Mouse (Mus musculus) kidney, adult 11 months (tissue): Measurements from ENCODE around the gene Klhdc4.

Experiments used
- DNase-seq: peaks from one replicate; pipeline ENCODE4 v3.0.0; 2022

The Klhdc4 gene

DNA sequence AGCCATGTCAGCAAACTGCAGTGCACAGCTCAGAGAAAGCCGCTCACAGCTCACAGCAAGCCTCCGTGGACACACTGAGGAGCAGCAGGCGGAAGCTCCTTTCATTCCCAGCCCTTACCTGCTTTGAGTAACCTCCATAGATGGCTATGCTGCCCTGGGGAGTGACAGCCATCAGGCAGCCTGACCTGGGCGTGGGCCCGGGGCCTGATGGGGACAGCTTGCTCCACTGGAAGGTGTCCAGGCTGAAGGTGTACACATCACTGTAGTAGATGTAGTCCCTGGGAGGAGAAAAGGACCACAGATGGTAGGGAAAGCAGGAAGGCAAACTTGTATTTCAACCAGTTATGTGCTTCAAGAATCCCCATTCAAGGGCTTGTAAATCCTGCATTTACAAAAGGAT, 24.5 kb downstream of the Klhdc4 start:
- no peak for DNase-seq

DNA sequence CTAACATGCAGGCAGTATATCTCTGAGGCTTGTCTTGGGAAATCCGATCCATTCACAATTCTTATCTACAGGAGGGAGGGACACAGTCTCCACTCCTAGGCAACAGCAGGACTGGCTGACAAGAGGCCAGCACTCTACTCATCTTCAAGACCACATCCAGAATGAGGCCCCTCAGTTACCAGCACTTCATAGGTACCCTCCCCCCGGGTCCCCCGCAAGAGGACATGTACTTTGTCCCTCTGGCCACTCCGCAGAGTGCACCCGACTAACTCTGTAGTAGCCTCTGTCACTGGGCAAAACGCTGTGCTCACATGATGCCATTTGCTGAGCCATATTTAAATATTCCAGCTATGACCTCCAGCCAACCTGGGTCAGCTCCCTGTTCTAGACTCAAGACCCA, 31.0 kb downstream of the Klhdc4 start:
- no peak for DNase-seq

DNA sequence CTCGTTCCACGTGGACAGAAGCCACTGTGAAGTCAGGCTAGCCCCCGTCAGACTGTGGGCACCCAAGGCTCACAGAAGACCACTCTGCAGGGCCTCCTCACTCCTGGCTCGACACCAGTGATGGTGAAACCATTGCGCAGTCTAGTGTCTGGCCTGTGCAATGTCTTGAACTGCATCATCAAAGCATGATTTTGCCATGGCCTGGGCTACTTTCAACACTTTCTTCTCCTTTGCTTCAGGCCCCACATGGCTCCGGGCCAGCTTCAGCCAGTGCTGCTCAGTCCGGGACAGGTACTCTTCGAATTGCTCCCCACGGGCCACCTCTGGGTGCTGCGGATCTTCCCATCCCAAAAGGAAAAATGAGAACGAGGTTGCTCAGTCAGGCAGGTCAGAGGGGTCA, 33.0 kb downstream of the Klhdc4 start:
- DNase-seq = no peak

DNA sequence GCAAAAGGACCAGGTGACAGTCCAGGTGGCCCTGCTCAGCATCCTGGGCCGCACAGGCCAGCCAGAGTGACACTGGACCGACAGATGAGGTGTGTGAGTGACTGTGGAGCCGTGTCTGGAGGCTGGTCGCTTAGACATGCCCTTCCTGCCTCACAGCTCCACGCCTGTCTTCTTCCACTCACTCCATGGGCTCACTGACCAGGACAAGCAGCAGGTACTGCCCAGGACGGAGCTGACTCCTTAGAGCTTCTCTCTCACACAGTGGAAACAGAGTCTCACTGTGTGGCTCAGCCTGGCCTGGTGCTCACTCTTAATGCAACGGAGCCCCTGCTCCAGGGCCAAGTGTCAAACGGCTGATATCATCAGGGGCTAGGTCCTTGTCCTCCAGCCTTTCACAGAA, 33.9 kb downstream of the Klhdc4 start:
- no peak for DNase-seq

DNA sequence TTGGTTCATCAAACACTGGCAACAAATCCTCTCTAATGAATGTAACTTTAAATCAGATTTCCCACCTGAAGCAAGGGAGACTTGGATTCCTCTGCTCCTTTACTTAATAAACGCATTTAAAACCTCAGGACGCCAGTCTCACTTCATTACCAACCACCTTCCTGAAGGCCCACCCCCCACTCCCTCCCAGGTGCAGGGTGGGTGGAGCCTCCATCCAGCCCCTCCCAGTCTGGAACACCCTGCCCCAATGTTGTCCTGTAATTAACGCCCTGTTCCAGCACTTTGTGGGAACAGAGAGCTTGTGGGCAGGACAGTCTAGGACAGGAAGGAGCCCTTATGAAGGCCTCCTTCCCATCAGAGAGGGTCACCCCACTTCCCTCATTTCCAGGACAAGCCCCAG, 35.2 kb downstream of the Klhdc4 start:
- no peak for DNase-seq

DNA sequence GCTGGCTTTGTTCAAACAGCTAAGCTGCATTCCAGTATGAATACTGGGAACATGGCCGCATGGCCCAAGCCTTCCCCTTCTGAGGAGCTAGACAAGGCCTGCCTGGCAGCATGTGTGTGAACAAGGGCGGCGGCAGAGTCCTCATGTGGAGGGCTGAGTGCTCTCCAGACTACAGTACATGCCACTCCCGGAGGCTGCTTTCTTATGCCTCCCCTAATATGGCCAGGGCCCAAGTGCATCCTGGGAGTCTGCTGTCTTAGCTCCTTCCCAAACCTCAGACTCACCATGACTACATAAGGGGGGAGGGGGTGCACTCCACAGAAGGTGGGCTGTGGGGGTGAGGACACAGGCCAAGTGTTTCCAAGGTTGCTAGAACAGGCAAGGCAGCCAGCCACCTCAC, 36.7 kb downstream of the Klhdc4 start:
- DNase-seq = no peak

DNA sequence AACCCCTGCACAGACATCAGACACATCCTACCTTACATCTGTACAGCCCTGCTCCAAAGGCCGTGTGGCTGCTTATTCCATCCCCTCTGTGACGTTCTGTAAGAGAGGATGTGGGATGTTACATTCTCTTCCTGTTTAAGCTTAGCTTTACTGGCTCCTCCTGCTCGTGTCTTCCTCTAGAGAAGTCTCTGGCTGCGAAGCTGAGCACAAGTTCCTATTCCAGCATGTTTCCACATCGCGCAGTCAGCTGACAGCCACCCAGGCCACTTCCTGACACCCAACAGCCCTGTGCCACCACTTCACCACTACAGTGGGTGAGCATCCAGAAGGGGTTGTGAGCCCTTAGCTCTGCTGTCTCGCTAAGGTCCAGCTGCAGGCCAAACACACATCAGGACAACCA, 37.2 kb downstream of the Klhdc4 start:
- DNase-seq = no peak

DNA sequence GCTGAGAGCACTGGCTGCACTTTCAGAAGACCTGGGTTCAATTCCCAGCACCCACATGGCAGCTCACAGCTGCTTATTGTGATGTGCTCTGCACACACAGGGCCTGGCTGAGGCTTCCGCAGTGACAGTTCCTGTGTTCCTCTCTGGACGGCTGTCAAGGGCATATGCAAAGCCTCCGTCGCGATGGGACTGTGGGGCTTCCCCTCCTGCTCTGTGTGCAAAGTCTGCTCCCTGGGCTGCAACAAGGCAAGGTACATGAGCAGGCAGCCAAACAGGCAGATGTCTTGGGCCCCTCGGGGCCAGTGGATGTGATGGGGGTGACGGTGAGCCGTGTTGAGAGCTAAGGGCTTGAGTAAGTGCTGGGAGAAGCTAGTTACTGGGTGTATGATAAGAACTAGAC, 40.6 kb downstream of the Klhdc4 start:
- DNase-seq = no peak

DNA sequence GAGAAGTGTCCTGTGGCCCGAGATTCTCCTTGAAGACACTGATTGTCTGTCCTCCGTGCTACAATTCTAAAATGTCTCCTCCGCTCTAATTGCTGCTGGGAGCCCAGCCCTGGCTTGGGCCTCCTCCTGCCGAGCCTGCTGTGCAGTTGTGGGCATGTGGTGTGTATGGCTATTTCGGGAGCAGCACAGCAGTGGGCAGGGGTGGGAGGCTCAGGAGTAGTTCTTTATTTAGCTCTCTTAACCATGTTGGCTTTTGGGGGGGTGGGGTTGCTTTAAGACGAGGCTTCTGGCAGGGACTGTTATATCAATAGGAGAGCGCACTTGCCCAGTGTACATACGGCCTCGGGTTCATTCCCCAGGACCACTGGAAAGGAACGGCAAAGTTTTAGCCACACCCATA, 42.8 kb downstream of the Klhdc4 start:
- no peak for DNase-seq

DNA sequence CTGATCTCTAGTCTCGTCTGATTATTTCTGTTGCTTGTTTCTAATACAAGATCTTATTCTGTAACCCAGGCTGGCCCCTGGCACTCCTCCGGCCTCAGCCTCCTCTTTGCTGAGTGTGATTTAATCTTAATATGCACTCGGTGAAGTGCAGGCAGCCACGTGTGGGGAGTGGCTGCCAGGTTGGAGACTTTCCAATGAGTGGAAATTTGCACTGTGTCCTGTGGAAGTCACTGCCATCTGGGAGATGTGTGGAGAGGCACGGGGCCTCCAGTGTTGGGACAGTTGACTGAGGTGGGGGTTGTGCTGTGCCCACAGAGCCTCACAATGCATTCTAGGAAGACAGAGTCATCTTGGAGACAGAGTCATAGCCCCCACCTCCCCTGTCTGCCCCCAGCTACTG, 46.9 kb downstream of the Klhdc4 start:
- DNase-seq = no peak

DNA sequence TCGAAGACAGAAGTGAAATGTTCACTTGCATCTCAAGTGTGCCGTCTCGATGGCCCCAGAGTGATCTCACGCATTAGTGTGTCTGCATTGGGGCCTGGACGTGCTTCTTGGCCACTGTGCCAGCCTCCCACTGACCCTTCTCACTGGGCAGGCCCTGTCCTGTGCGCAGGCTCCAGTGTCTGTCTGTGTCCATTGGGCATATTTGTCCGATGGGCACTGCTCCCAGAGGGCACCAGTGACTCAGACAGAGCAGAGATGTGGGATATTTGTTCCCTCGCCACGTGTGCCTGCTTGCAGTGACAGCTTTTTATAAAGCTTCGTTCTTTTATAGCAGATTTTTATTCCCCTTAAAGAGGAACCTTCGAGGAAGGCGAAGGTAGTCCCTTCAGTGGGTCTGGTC, 55.5 kb downstream of the Klhdc4 start:
- DNase-seq = no peak

DNA sequence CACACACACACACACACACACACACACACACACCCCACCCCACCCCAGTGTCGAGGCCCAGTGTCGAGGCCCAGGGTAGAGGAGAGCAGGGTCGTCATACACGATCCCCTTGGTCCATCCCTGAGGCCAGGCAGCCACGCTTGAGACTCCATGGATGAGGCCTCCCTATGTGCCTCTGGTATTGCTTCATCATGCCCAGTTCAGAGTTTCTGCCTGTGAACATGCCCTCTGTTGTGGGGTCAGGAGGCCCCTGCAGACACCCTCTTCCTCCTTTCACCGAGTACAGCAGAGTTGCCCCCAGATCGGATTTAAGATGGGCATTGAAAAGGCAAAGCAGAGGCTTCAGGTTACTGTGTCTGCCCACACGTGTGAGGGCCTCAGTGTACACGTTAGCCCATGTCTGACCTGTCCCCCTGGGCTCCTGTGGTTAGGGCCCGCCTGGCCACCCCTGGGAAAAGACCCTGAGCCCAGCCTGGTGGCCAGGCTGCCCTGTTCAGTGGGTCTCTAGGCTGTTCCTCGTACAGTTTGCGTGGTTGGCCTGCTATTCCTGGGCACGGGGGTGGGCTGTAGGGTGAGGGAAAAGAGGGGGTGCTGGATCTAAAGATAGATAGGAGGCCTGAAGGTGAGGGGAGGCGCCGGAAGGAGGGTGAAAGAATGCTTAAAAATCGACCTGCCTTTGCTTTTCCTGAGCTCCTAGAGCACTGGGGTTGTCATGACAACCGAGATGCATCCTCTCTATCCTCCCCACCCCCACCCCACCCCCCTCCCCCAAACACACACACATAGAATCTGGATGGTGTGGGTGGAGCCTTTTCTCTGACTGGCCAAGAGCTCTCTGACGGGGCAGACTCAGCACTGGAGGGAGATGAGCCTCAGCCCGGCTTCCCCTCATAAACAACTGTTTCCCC, 58.3 kb downstream of the Klhdc4 start:
- no peak for DNase-seq

DNA sequence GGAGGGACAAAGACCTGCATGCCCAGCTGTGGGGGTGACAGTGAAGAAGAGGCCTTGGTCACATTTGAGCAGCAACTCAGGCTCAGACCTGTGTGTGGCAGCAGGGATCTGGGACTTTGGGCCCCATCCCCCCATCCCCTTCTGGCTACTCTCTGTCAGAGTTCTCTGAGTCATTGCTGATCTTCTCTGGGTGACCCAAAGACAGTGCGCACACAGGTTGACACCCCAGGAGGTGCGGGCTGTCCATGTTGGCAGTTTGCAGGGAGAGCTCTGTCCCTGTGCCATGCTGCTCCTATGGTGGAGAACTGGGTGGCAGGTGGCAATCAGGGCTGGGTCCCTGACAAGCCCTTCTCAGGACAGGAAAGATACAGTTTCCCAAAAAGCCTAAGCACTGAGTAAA, 59.7 kb downstream of the Klhdc4 start:
- no peak for DNase-seq

DNA sequence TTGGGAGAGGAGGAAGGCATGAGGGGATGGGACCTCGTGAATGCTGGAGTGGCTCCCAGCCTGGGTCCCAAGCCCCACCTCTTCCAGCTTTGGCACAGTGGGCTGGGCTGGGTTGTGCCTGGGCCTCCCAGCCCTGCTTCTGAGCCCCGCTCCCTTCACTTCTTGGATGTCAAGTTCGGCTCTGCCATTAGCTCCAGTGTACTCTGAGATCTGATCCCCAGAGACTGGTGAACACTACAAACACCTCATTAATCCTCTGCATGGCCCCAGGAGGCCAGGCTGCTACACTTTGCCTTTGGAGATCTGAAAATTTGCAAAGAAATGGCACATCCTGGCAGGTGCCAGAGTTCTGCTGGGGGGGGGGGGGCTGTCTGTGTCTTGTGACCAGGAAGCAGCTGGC, 60.3 kb downstream of the Klhdc4 start:
- DNase-seq = no peak

DNA sequence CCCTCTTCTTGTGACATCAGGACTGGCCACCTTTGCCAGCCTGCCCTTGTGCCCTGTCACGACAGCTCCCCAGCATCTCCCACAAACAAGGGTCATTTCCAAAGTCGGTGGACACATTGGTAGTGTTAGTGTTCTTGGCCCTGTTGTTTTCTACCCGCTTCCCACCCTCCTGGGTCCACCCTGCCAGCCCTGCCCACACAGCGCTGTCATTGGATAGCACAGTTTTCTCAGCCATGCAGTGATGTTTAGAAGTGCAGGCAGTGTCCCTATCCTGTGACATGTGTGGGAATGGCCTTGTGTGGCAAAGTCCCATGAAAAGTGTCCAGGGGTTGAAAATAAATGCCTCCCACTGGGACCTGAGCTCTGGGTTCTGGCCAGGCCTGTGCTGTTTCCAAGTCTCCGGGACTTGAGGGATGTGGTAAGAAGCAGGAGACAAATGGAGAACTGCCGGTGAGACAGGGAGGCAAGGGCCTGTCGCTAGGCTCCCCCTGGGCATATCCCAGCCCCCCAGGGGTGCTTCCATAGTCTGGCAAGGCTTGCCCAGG, 63.7 kb downstream of the Klhdc4 start:
- no peak for DNase-seq

DNA sequence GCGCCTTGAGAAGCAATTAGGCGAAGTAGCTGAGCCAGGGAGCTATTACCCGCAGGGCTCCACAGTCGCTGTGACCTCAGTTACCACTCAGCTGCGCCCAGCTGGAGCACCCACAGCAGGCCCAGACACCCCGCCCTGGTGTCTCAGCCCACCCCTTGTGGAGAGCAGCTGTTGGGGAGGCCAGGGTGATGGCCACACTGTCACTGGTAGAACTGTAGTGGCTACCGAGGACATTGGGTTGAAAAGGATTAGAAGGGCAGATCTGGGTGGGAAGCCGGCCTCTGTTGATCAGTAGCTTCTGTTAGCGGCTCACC, 65.7 kb downstream of the Klhdc4 start:
- DNase-seq = no peak

DNA sequence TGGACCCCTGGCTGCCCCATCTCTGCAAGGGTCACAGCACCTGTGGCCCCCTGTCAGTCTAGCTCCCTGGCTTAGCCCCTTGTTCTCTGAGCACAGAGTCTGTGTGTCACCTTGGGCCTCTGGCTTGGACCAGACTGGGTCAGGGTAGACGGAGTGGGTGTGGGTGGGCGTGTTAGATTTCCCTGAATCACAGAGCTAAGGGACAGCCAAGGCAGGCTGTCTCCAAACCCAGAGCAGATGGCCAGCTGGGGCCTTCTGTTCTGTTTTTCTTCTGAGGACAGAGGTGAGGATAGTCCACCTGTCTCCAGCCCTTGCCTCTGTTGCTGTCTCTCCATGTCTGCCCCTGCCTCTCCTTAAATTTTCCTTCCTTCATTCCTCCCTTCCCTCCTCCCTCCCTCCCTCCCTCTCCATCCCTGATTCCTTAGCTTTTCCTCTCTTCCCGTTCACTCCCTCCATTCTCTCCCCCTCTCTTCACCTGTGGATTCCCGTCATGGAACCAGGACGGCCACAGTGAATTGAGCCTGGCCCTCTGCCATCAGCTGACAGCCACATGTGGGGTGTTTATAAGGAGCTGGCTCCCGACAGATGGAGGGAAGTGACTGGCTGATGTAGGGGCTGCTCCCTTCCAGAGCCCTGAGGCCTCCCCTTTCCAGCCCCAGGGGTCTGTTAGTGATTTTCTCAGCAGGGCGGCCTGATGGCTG, 66.2 kb downstream of the Klhdc4 start:
- DNase-seq = no peak

DNA sequence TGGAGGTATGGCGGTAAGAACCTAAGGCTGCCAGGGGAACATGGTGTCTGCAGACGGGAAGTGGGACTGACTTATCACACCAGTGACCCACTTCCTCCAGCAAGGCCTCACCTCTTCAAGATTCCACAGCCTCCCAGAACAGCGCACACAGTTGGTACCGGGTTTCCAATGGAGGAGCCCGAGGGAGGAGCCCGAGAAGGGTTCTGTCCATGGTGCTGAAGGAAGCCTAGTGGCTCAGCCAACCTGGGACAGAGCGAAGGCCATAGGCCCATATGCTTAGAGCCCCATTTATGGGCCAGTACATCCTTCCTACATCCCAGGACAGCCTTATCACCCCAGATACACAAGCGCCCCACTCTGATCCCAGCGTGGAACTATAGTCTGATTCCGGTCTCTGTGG, 67.9 kb downstream of the Klhdc4 start:
- DNase-seq = no peak

DNA sequence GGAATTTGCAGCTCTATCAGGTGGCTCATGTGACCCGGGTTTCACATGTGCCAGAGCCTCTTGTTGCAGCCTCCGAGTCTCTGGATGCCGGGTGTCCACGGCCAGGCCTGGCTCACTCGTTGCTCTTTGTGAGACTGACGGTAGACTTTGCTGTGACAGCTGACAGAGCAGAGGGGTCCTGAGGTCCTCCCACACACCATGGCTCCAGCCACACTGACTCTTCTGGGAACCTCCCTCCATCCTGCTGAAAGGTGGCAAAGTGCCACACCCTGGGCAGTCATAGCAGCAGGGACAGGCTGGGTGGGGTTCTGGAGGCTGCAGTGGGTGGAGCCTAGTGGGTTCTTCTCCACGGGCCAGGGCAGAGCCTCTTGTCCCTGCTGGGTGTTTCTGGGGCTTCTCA, 68.9 kb downstream of the Klhdc4 start:
- no peak for DNase-seq

DNA sequence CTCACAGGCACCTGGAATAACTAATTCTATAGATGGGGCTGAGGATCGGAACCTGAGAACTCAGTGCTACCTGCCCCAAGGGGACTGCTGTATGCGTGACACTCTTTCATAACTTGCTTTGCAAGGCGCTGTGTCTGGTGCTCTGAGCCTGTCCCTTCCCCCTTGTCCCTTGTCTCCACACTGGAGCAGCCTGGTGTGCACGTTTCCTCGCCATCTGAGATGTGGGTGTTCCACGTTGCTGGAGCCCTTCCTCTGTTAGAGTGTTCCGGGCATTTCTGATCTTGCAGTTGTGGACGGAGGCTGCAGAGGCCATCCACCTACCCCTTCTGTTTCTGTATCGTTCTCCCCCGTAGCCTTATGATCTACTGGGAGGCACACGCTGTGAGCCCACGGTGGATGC, 70.9 kb downstream of the Klhdc4 start:
- no peak for DNase-seq

DNA sequence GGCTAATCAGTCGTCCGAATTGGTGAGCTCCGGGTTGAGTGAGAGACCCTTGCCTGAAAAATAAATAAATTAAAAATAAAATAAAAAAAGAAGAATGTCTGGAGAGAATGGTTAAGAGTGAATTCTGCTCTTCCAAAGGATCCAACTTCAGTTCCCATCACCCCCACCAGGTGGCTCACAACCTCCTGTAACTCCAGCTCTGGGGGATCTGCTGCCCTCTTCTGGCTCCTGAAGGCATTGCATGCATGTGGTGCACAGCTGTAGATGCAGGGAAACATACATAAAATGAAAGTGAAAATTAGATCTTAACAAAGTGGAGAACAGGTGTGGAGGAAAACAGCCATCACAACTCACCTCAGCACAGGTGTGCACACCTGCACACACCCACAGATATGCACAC, 78.0 kb downstream of the Klhdc4 start:
- DNase-seq = no peak

DNA sequence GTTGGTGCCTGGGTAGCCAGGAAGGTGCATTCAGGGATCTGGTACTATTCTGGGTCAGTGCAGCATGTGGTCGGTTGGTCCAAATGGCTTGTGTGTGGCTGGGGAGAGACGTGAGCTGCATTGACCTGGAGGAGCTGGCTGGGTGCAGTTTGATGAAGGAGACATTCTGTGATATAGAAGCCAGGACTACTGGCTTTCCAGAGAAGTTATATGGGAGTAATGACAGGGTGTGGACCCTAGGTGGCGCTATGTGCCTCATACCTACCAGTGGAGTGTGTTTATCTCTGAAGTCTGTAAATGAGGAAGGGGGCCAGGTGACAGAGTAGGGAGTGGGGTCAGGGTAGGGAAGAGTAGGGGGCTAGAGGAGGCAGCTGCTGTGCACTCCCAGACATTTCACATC, 78.9 kb downstream of the Klhdc4 start:
- no peak for DNase-seq

DNA sequence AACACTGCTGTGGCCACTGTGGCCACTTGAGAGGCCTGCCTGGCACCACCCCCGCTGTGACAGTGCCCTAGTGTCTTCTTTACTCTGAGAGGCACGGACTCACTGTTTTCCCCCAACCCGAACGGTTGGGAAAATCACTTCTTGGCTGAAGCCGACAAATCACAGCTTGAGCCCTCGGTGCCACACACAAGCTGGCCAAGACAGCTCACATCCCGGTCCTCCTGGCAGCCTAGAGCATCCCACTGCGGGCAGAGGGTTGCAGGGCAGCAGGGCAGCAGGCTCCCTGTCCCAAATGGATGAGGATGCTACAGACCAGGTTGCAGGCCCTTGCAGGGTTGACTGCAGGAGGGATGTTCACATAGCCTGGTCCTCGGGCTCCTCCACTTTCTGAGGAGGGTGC, 79.9 kb downstream of the Klhdc4 start:
- DNase-seq = no peak
